Mouse (Mus musculus) heart, embryonic 13.5 days (tissue): ENCODE results near the gene Cntn4. TPM values are rescaled to one million over a fixed set of nuclear protein-coding genes. Genes with fewer than 3 reads are reported as not detected.

ENCODE experiments used
- ATAC-seq: fragments of 200-750 bp; cut with Nextera tagmentation; 2 replicates; pipeline ENCODE4 v1.8.0; 2017; ENCODE audit warnings: moderate TSS enrichment; ENCODE audit not compliant: insufficient number of reproducible peaks, low FRiP score, low TSS enrichment; ENCODE audit errors: extremely low read depth
- H3K27ac ChIP-seq: fragments of 300-500 bp; sonication (generic); replicated peaks from 2 replicates; pipeline ENCODE4 v1.5.1; 2015; ENCODE audit warnings: moderate library complexity, mild to moderate bottlenecking, inconsistent platforms
- H3K27me3 ChIP-seq: fragments of 300-500 bp; sonication (generic); replicated peaks from 2 replicates; pipeline ENCODE4 v1.6.1; 2015; ENCODE audit warnings: mild to moderate bottlenecking, inconsistent platforms
- H3K36me3 ChIP-seq: fragments of 300-500 bp; sonication (generic); 2 replicates; pipeline ENCODE4 v1.6.1; 2015; ENCODE audit warnings: mild to moderate bottlenecking, inconsistent platforms
- H3K4me1 ChIP-seq: fragments of 300-500 bp; sonication (generic); 2 replicates; pipeline ENCODE4 v1.6.1; 2015; ENCODE audit warnings: inconsistent platforms
- H3K4me2 ChIP-seq: fragments of 300-500 bp; sonication (generic); 2 replicates; pipeline ENCODE4 v1.6.1; 2015; ENCODE audit warnings: inconsistent platforms, mild to moderate bottlenecking, moderate library complexity
- H3K4me3 ChIP-seq: fragments of 300-500 bp; sonication (generic); 2 replicates; pipeline ENCODE4 v1.5.1; 2015; ENCODE audit warnings: moderate library complexity, mild to moderate bottlenecking, inconsistent platforms
- H3K9ac ChIP-seq: fragments of 300-500 bp; sonication (generic); 2 replicates; pipeline ENCODE4 v1.6.1; 2015; ENCODE audit warnings: inconsistent platforms, mild to moderate bottlenecking, moderate library complexity
- H3K9me3 ChIP-seq: fragments of 300-500 bp; sonication (generic); 2 replicates; pipeline ENCODE4 v1.6.1; 2016; ENCODE audit warnings: inconsistent platforms
- WGBS: fragments of 180-500 bp; shearing (Covaris S2); methylation state at CpG from one replicate; pipeline ENCODE4 v1.1.7; 2015; ENCODE audit warnings: mixed read lengths; 5-methylcytosine and 5-hydroxymethylcytosine counted together
- polyA plus RNA-seq: library from polyadenylated mRNA; unstranded; fragments of >200 nt; fragmentation: Nextera tagmentation; extraction: Ambion mirVana; gene quantifications from 2 replicates; pipeline ENCODE4 v1.2.1, GENCODE M21; 2015

The Cntn4 gene
- polyA plus RNA-seq, 1 experiment from 2014 or later, result 2.1 TPM

GRCm38 (mm10) chr6:106408014-106408413, 730.6 kb downstream of the Cntn4 start:
- Histone ChIP-seq H3K9me3 (no peaks in the 10 kb centered on the region), H3K36me3 (no peaks in the 10 kb centered on the region), H3K4me2 (no peak overlapping the region), H3K27ac (no peak overlapping the region), H3K9ac (no peak overlapping the region), H3K27me3 (no peaks in the 10 kb centered on the region), H3K4me1 (no peaks in the 10 kb centered on the region), H3K4me3 (no peak overlapping the region)
- WGBS, result 59% methylated on average over 3 of the region's 3 CpGs
- no peak for ATAC-seq

GRCm38 (mm10) chr6:106408634-106409033, 731.2 kb downstream of the Cntn4 start:
- no peak overlapping the region for H3K27ac ChIP-seq
- H3K9me3 ChIP-seq, result no peaks in the 10 kb centered on the region
- H3K4me3 ChIP-seq, result no peak overlapping the region
- no peaks in the 10 kb centered on the region for H3K36me3 ChIP-seq
- WGBS, result 60% methylated on average over 3 of the region's 3 CpGs
- no peaks in the 10 kb centered on the region for H3K4me1 ChIP-seq
- ATAC-seq, result no peak
- H3K27me3 ChIP-seq, result no peaks in the 10 kb centered on the region
- no peak overlapping the region for H3K9ac ChIP-seq
- no peak overlapping the region for H3K4me2 ChIP-seq

- peaks cover 4% of the 10 kb centered on the region; the same call in 1 of the 2 replicates for H3K4me1 ChIP-seq
- H3K27me3 ChIP-seq, result no peaks in the 10 kb centered on the region
- H3K4me2 ChIP-seq, result no peak overlapping the region
- no peaks in the 10 kb centered on the region for H3K9me3 ChIP-seq
- H3K9ac ChIP-seq, result no peak overlapping the region
- H3K36me3 ChIP-seq, result no peaks in the 10 kb centered on the region
- H3K27ac ChIP-seq, result no peak overlapping the region
- ATAC-seq, result no peak
- H3K4me3 ChIP-seq, result no peak overlapping the region
These were observed 745.5 kb downstream of the Cntn4 start for GRCm38 (mm10) chr6:106422947-106423346.

GRCm38 (mm10) chr6:106423471-106423870, 746.0 kb downstream of the Cntn4 start:
- no peak overlapping the region for H3K4me3 ChIP-seq
- H3K9me3 ChIP-seq, result no peaks in the 10 kb centered on the region
- ATAC-seq, result no peak
- no peak overlapping the region for H3K4me2 ChIP-seq
- H3K36me3 ChIP-seq, result no peaks in the 10 kb centered on the region
- H3K27ac ChIP-seq, result no peak overlapping the region
- H3K9ac ChIP-seq, result no peak overlapping the region
- peaks cover 5% of the 10 kb centered on the region; the same call in 1 of the 2 replicates for H3K4me1 ChIP-seq
- 83% methylated on average over 2 of the region's 2 CpGs for WGBS
- H3K27me3 ChIP-seq, result no peaks in the 10 kb centered on the region

- WGBS, result 63% methylated on average over 3 of the region's 3 CpGs
- H3K27me3 ChIP-seq, result no peaks in the 10 kb centered on the region
- no peaks in the 10 kb centered on the region for H3K9me3 ChIP-seq
- peaks cover 10% of the 10 kb centered on the region; the same call in 1 of the 2 replicates for H3K4me1 ChIP-seq
- no peaks in the 10 kb centered on the region for H3K36me3 ChIP-seq
- no peak overlapping the region for H3K4me2 ChIP-seq
- H3K4me3 ChIP-seq, result no peak overlapping the region
- H3K27ac ChIP-seq, result 0 out of 2 replicates have a peak overlapping the region, but pooled peaks have one; percentile 8
- no peak overlapping the region for H3K9ac ChIP-seq
- ATAC-seq, result no peak
These were observed 749.2 kb downstream of the Cntn4 start for GRCm38 (mm10) chr6:106426615-106427014.

- Histone ChIP-seq H3K4me3 (no peak overlapping the region), H3K27me3 (no peaks in the 10 kb centered on the region), H3K27ac (no peak overlapping the region), H3K9me3 (no peaks in the 10 kb centered on the region), H3K36me3 (no peaks in the 10 kb centered on the region), H3K4me1 (peaks cover 10% of the 10 kb centered on the region; the same call in 1 of the 2 replicates), H3K9ac (no peak overlapping the region), H3K4me2 (no peak overlapping the region)
- no peak for ATAC-seq
- 74% methylated on average over 3 of the region's 3 CpGs for WGBS
These were observed 754.0 kb downstream of the Cntn4 start for GRCm38 (mm10) chr6:106431466-106431865.

GRCm38 (mm10) chr6:106440786-106441185, 763.3 kb downstream of the Cntn4 start:
- Histone ChIP-seq H3K36me3 (no peaks in the 10 kb centered on the region), H3K9me3 (no peaks in the 10 kb centered on the region), H3K9ac (no peak overlapping the region), H3K4me2 (no peak overlapping the region), H3K4me1 (no peaks in the 10 kb centered on the region), H3K27ac (no peak overlapping the region), H3K4me3 (no peak overlapping the region), H3K27me3 (no peaks in the 10 kb centered on the region)
- ATAC-seq, result no peak
- 74% methylated on average over 1 of the region's 1 CpGs for WGBS

GRCm38 (mm10) chr6:106441246-106441645, 763.8 kb downstream of the Cntn4 start:
- WGBS, result 59% methylated on average over 3 of the region's 3 CpGs

GRCm38 (mm10) chr6:106454131-106454838, 776.8 kb downstream of the Cntn4 start:
- Histone ChIP-seq H3K4me3 (no peak overlapping the region), H3K27me3 (no peaks in the 10 kb centered on the region), H3K4me1 (no peaks in the 10 kb centered on the region), H3K9ac (no peak overlapping the region), H3K27ac (no peak overlapping the region), H3K9me3 (no peaks in the 10 kb centered on the region), H3K4me2 (no peak overlapping the region), H3K36me3 (no peaks in the 10 kb centered on the region)
- WGBS, result 64% methylated on average over 3 of the region's 3 CpGs
- ATAC-seq, result no peak

More at GRCm38 (mm10) chr6:106441246-106441645, 763.8 kb downstream of the Cntn4 start:
- no peak overlapping the region for H3K27ac ChIP-seq
- H3K9ac ChIP-seq, result no peak overlapping the region
- H3K4me1 ChIP-seq, result no peaks in the 10 kb centered on the region
- no peak overlapping the region for H3K4me3 ChIP-seq
- ATAC-seq, result no peak
- H3K36me3 ChIP-seq, result no peaks in the 10 kb centered on the region
- H3K9me3 ChIP-seq, result no peaks in the 10 kb centered on the region
- H3K27me3 ChIP-seq, result no peaks in the 10 kb centered on the region
- no peak overlapping the region for H3K4me2 ChIP-seq

- no peaks in the 10 kb centered on the region for H3K27me3 ChIP-seq
These were observed 778.2 kb downstream of the Cntn4 start for GRCm38 (mm10) chr6:106455616-106456015.

GRCm38 (mm10) chr6:106458166-106458565, 780.7 kb downstream of the Cntn4 start:
- no peak overlapping the region for H3K4me3 ChIP-seq
- no peaks in the 10 kb centered on the region for H3K9me3 ChIP-seq
- H3K27me3 ChIP-seq, result no peaks in the 10 kb centered on the region
- no peaks in the 10 kb centered on the region for H3K4me1 ChIP-seq
- 56% methylated on average over 6 of the region's 6 CpGs for WGBS
- H3K4me2 ChIP-seq, result no peak overlapping the region
- H3K36me3 ChIP-seq, result no peaks in the 10 kb centered on the region
- no peak overlapping the region for H3K9ac ChIP-seq
- H3K27ac ChIP-seq, result no peak overlapping the region
- no peak for ATAC-seq

More at GRCm38 (mm10) chr6:106455616-106456015, 778.2 kb downstream of the Cntn4 start:
- no peak for ATAC-seq
- no peak overlapping the region for H3K9ac ChIP-seq
- no peaks in the 10 kb centered on the region for H3K9me3 ChIP-seq
- H3K4me1 ChIP-seq, result no peaks in the 10 kb centered on the region
- H3K36me3 ChIP-seq, result no peaks in the 10 kb centered on the region
- no peak overlapping the region for H3K27ac ChIP-seq
- no peak overlapping the region for H3K4me2 ChIP-seq
- no peak overlapping the region for H3K4me3 ChIP-seq
- WGBS, result 83% methylated on average over 3 of the region's 3 CpGs

- no peak for ATAC-seq
- H3K36me3 ChIP-seq, result no peaks in the 10 kb centered on the region
- no peak overlapping the region for H3K27ac ChIP-seq
- H3K4me1 ChIP-seq, result peaks cover 10% of the 10 kb centered on the region
- WGBS, result 77% methylated on average over 6 of the region's 6 CpGs
- no peak overlapping the region for H3K9ac ChIP-seq
- H3K27me3 ChIP-seq, result no peaks in the 10 kb centered on the region
- H3K9me3 ChIP-seq, result no peaks in the 10 kb centered on the region
- H3K4me2 ChIP-seq, result no peak overlapping the region
- H3K4me3 ChIP-seq, result no peak overlapping the region
These were observed 784.9 kb downstream of the Cntn4 start for GRCm38 (mm10) chr6:106462403-106462802.
